Mouse (Mus musculus): ENCODE measurements around the gene Crybb2.
A peak's percentile ranks its signal among the peaks of the same experiment; 100 is the strongest.

Crybb2 gene

DNA sequence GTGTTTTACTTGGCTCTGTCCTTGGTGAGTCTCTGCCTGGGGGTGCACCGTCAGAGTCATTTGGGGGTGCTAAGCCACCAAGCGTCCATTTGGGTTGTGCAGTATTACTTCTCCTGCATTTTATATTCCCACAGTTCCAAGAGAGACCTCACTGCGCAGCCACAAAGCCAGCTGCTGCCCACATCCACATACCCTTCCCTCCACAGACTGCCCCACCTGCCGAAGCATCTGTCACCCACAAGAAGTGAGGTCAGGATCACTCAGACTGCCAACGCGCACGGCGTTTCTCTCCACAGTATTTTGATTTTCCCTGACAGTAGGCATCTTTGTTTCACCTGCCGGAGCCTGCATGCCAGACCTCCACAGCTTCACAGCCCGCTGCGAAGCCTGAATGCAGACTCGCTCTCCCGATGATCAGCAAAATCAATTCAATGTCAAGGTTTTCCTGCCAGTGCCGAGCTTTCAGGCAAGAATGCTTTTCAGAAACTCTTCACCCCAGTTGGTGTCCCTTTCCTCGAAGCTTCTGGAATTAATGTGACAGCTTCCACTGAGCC lies 38.6 kb downstream of the Crybb2 start:
- no peak for DNase-seq (ENCODE audit: low spot score in 2 of 2)

DNA sequence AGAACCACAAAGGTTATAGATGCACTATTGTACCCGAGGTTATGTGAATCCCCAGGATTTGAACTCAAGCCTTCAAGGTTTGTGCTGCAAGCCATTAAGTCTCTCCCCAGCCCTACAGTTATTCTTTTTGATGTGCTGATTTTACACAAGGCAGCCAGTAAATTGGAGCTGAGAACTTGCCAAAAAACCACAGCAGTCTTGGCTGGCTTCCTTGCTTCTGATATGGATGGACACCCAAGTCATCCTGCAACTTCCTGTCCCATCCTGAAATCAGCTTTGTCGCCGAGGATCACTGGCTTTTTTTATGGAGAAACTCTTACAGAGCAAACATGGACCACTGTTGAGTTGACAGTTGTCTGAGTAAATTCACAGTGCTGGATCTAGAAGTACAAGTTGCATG lies 39.8 kb downstream of the Crybb2 start:
- no peak for DNase-seq (ENCODE audit: low spot score in 2 of 2)

DNA sequence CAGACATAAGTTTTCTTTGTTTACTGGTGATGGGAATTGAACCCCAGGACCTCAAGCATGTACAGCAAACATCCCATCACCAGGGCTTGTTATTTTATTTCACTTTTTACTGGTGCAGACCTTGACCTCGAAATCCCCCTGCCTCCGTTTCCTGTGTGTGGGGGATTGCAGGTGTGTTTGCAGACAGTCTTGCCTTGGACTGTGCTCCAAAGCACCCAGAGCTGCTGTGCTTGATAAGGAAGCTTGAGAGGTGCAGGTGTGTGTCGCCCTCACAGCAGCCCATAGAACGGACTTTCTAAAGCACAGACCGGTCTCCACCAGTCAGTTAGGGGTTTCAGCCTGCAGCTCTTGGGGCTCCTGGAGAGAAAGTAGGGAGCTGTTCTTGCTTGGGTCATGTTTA lies 43.2 kb downstream of the Crybb2 start:
- DNase-seq (ENCODE audit: low spot score in 2 of 2), result no peak

- DNase-seq (ENCODE audit: low spot score in 2 of 2), result no peak
Measured at GRCm38 (mm10) chr5:113024154-113024764, 45.7 kb downstream of the Crybb2 start.

DNA sequence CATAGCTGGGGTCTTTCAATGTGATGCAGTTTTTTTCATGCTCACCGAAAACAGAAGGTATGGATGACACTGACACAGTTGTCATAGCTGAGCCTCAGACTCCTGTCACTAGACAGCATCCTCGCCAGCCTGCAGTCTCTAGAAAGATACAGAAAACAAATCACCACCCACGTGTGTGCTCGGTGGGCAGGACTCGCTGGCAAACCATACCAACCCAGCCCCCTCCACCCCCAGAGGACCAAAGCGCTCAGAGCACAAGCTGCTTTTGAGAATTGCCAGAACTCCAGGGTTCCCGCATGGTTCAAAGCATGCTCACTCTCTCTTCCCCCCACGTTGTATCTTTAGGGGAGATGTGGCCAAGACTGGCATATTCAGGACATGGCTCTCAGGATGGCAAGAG lies 51.7 kb downstream of the Crybb2 start:
- peak in 1 of 2 experiments; percentile 66 for DNase-seq (ENCODE audit: low spot score in 2 of 2)

- no peak for DNase-seq (ENCODE audit: low spot score in 2 of 2)
Measured at GRCm38 (mm10) chr5:113017004-113017403, 52.9 kb downstream of the Crybb2 start.

DNA sequence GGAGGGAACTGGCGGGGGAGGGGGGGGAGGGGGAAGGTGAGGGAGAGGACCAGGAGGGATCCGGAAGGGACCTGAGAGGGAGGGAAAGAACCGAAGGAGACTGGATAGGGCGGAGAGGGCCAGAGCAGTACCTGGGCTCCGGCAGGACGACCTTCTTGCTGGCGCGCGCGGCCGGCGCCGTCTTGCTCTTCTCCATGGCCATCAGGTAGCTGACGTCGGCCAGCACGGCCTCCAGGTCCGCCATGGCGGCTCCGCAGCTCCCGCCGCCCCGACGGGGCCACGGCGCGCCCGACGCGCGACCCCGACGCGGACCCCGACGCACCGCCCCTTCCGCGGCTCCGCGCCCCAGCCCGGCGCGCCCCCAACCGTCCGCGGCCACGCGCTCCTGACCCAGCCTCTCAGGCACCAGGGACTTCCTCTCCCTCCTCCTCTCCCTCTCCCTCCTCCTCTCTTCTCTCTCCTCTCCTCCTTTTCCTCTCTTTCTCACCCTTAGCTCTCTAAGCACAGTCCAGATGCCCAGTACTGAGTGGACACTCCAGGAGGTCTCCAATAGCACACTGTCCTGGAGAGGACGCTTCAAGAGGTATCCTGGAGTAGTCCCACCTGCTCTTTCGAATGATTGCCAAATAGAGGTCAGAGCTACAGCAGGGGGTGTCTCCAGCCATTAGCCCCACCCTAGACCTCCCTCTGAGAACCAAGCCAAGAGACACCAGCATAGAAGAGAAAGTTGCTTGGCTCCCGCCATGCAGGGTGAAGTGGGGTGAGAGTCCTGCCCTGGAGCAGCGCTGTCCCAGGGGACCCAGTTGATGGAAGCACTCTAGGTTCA lies 54.5 kb downstream of the Crybb2 start, which contains the start of gene Grk3:
Gene Grk3, minus strand, starts transcription at position 556 of the 826 bp plus-strand sequence.
- DNase-seq (ENCODE audit: low spot score in 2 of 2), result peak; percentile 54 to 67

GRCm38 (mm10) chr5:113014808-113015235 lies 55.1 kb downstream of the Crybb2 start:
- DNase-seq (ENCODE audit: low spot score in 2 of 2), result no peak

GRCm38 (mm10) chr5:113014111-113014807 lies 55.7 kb downstream of the Crybb2 start:
- DNase-seq (ENCODE audit: low spot score in 2 of 2), result no peak

DNA sequence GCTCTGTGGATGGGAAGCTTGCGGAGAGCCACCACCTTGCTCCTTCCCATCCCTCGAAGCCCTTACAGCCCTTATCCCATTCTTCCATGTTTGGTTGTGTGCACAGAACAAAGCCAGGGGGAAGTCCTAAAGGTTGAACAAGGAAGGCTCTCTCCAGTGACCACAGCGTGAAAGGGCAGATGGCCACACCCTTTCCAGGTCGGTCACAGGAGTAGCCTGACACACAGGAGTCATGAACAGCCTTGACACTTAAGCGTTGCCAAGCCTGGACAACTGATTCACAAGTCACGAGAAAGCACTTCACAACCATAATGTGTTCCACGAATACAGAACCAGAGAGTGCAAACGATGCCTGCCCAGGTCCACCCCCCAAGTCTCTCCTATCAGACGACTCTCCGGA lies 58.0 kb downstream of the Crybb2 start:
- no peak for DNase-seq (ENCODE audit: low spot score in 2 of 2)

DNA sequence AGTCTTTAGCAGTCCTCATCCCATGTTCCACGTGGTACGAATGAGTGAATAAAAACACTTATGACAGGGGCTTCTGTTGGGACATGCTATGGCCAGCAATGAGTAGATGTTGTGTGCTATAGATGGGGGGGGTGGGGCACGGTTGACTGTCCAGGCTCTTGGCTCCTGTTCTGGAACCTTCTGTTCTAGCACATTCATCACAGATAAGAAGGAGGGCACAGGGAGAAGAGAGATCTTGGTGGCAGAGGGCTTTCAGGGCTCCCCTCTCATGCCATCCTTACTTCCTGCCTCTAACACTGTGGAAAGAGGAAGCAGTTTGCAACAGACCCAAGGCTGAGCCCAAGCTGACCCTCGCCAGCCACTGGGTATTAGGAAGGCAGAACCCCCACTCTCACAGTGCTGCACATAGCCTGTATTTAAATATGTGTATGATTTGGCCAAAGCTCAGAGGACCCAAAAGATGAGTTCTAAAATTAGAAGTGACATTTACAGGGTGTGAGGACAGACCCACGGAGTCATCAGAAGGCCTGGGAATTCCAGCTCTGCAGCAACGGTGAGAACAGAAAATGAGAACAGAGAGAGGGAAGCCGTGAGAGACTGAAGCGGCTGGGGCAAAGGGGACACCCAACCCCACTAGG lies 60.6 kb downstream of the Crybb2 start:
- no peak for DNase-seq (ENCODE audit: low spot score in 2 of 2)

DNA sequence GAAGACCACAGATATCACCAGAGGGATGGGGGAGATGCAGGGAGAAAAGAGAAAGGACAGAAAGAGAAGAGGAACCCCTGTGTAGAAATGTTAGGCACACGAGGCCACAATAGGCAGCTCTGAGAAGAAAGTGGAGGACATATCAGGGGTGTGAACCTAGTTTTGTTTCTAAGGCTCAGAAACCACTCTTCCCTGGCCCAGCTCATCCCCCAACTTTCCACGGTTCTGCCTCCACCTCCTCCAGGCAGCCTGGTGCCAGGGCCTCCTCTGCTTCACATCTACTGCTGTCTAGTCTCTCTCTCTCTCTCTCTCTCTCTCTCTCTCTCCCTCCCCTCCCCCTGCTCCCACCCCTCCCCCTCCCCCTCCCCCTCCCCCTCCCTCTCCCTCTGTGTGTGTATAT lies 61.4 kb downstream of the Crybb2 start:
- no peak for DNase-seq (ENCODE audit: low spot score in 2 of 2)

Measured in frontal cortex, postnatal 36 days (tissue).